Mouse (Mus musculus) lung, postnatal 0 days (tissue): ENCODE results near the gene Cd163. TPM values are rescaled to one million over a fixed set of nuclear protein-coding genes. Genes with fewer than 3 reads are reported as not detected.
A peak's percentile ranks its signal among the peaks of the same experiment; 100 is the strongest.

ENCODE experiments used
- ATAC-seq: fragments of 200-750 bp; cut with Nextera tagmentation; 2 replicates; pipeline ENCODE4 v1.8.0; 2017; ENCODE audit warnings: moderate library complexity
- DNase-seq: peaks from one replicate; pipeline ENCODE4 v3.0.0-alpha.2; 2016; ENCODE audit warnings: low spot score
- H3K27ac ChIP-seq: fragments of 300-500 bp; sonication (generic); 2 replicates; pipeline ENCODE4 v1.5.1; 2014; ENCODE audit warnings: antibody characterized with exemption, mild to moderate bottlenecking, low read length, mixed read lengths
- H3K27me3 ChIP-seq: fragments of 300-500 bp; sonication (generic); replicated peaks from 2 replicates; pipeline ENCODE4 v1.6.1; 2014; ENCODE audit warnings: low read length, mixed read lengths; ENCODE audit not compliant: insufficient read depth
- H3K36me3 ChIP-seq: fragments of 300-500 bp; sonication (generic); 2 replicates; pipeline ENCODE4 v1.6.1; 2014; ENCODE audit warnings: low read length, mixed read lengths; ENCODE audit not compliant: insufficient read depth
- H3K4me1 ChIP-seq: fragments of 300-500 bp; sonication (generic); 2 replicates; pipeline ENCODE4 v1.6.1; 2014; ENCODE audit warnings: antibody characterized with exemption, low read depth, low read length, mixed read lengths; ENCODE audit not compliant: insufficient read depth
- H3K4me2 ChIP-seq: fragments of 300-500 bp; sonication (generic); replicated peaks from 2 replicates; pipeline ENCODE4 v1.6.1; 2014; ENCODE audit warnings: low read depth, mild to moderate bottlenecking, low read length, moderate library complexity, mixed read lengths
- H3K4me3 ChIP-seq: fragments of 300-500 bp; sonication (generic); 2 replicates; pipeline ENCODE4 v1.5.1; 2014; ENCODE audit warnings: low read depth, low read length
- H3K9ac ChIP-seq: fragments of 300-500 bp; sonication (generic); replicated peaks from 2 replicates; pipeline ENCODE4 v1.6.1; 2014; ENCODE audit warnings: low read depth, mild to moderate bottlenecking
- H3K9me3 ChIP-seq: fragments of 300-500 bp; sonication (generic); 2 replicates; pipeline ENCODE4 v1.6.1; 2016; ENCODE audit warnings: low read length, mixed read lengths
- CTCF ChIP-seq: IDR thresholded peaks from 2 replicates; pipeline ENCODE4 v1.5.1; 2016; ENCODE audit warnings: antibody characterized with exemption, mild to moderate bottlenecking
- EP300 ChIP-seq: IDR thresholded peaks from 2 replicates; pipeline ENCODE4 v1.6.1; 2016; ENCODE audit warnings: antibody characterized with exemption, mild to moderate bottlenecking, control low read depth
- WGBS: fragments of 180-500 bp; shearing (Covaris S2); extraction: QIAGEN DNeasy Blood & Tissue Kit; methylation state at CpG from one replicate; pipeline ENCODE4 v1.1.7; 2014; 5-methylcytosine and 5-hydroxymethylcytosine counted together
- polyA plus RNA-seq: library from polyadenylated mRNA; unstranded; fragments of >200 nt; fragmentation: Nextera tagmentation; extraction: Ambion mirVana; gene quantifications from 2 replicates; pipeline ENCODE4 v1.2.1, GENCODE M21; 2015

Gene Cd163
- polyA plus RNA-seq, 1 experiment from 2014 or later = 0.78 TPM

DNA sequence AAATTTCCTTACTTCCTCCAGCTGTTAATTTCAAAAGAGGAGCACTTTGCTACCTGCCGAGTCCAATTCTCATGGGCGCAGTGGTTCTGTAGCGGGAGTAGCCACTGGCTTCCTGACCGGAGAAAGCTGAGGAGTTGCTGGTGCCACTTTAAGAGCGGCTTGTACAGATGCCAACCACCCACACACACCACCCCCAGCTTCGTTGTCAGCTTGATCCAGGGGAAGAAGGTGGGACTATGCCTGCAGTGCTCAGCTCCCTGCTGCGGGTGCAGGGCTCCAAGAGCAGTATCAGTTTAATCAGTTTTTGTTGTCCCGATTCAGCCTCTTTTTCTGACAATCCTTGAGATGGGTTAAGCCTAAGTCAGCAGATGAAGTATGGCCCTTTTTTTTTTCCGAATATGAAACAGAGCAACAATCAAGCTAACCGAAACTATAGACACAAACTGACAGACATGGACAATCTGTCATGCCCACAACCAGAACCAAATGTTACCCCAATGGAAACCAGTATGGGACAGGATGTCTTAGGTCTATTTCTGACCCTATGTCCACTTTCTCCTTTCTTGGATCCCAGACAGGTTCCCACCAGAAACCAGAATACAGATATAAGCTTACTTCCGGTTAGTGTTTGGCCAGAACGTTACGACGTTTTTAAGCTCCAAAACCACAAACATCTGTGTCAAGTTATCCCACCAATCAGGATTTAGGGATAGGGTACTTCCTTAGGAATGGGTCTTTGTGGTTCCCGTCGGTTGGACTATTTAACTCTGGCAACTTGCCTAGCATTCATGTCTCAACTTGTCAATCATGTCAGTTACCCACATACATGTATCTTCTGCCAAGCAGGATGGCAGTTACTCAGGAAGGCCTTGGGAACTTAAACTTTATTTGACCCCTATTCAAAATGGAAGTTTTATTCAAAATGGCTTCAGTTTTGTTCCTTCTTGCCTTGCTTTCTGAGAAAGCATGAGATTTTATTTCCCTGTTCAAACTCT lies 17.3 kb downstream of the Cd163 start:
- ATAC-seq (no peak), DNase-seq (no peak)
- 75% methylated on average over 16 of the region's 16 CpGs for WGBS
- Histone ChIP-seq H3K36me3 (no peaks in the 10 kb centered on the region), H3K4me2 (no peak overlapping the region), H3K4me1 (no peaks in the 10 kb centered on the region), H3K9ac (no peak overlapping the region), H3K4me3 (no peak overlapping the region), H3K27ac (no peak overlapping the region), H3K9me3 (no peaks in the 10 kb centered on the region), H3K27me3 (no peaks in the 10 kb centered on the region)
- no peak for TF ChIP-seq CTCF
- no peak for TF ChIP-seq EP300

DNA sequence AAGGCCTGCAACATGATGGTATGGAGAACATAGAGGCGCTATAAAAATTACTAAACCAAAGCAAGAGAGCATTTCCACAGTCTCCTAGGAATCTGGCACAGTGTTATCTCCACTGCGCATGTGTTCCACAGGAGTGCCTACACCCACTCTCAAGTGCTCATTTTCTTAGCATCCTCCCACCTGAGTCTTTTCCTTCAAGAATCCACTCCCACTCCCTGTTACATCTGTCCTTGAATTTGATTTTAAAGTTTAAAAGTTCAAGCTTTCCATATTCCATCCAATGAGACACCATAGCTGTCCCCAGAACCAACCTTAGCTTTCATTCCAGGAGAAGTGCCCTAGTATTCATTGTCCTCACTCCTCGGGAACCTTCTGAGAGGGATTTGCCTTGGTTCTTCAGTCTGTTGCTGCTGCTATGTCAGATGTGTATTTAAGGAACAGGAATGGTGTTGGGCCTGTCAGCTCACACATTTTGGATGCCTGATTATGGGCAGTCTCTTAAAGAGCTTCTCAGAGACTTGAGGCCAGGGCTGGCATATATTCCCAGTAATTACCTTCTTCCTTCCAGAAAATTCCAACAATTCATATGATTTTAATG lies 24.0 kb downstream of the Cd163 start:
- no peak overlapping the region for H3K4me2 ChIP-seq
- DNase-seq (no peak), ATAC-seq (no peak)
- H3K27me3 ChIP-seq = no peaks in the 10 kb centered on the region
- TF ChIP-seq EP300 (no peak), CTCF (no peak)
- WGBS = 86% methylated on average over 3 of the region's 3 CpGs
- H3K9ac ChIP-seq = no peak overlapping the region
- no peaks in the 10 kb centered on the region for H3K36me3 ChIP-seq
- H3K9me3 ChIP-seq = no peaks in the 10 kb centered on the region
- no peak overlapping the region for H3K27ac ChIP-seq
- H3K4me3 ChIP-seq = no peak overlapping the region
- no peaks in the 10 kb centered on the region for H3K4me1 ChIP-seq

DNA sequence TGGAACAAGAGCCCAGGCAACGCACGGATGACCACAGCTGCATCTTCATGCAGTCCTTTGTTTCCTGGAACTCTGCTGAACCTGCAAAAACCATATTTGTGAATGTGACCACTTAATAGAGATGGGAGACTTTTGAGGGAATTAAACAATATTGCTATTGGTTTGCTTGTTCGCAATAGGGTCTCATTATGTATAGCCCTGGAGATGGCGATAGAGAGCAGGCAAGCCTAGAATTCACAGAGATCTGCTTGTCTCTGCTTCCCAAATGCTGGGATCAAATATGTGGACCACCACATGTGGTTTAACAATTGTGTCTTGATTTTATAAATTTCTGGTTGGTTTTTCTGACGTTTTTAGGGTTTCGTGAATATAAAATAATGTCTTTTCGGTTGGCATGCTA lies 25.2 kb downstream of the Cd163 start:
- Histone ChIP-seq H3K4me1 (no peaks in the 10 kb centered on the region), H3K9ac (no peak overlapping the region), H3K4me3 (no peak overlapping the region), H3K27ac (no peak overlapping the region), H3K27me3 (no peaks in the 10 kb centered on the region), H3K4me2 (no peak overlapping the region), H3K36me3 (no peaks in the 10 kb centered on the region), H3K9me3 (no peaks in the 10 kb centered on the region)
- DNase-seq (no peak), ATAC-seq (no peak)
- TF ChIP-seq CTCF (no peak), EP300 (no peak)
- 91% methylated on average over 7 of the region's 7 CpGs for WGBS

DNA sequence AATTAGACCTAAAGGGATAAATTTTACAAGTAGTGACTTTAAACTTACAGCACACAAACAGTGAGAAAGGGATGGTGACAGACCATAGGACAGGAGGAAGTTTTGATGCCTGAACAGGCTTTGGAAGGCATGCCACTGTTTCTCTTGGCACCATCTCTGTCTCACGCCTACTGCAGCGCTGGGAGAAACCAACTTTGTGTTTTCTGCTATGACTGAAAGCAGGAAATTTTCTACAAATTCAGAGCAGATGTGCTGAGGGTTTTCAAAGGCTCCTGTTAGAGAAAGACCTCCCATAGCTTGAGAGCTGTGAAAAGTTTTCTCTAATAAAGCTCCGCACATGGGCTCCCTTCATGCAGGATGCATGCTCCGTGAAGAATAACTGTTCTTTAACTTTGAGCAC lies 40.6 kb downstream of the Cd163 start:
- 85% methylated on average over 4 of the region's 4 CpGs for WGBS
- H3K9ac ChIP-seq = no peak overlapping the region
- TF ChIP-seq CTCF (no peak), EP300 (no peak)
- H3K9me3 ChIP-seq = no peaks in the 10 kb centered on the region
- H3K4me1 ChIP-seq = no peaks in the 10 kb centered on the region
- no peak for ATAC-seq
- no peak overlapping the region for H3K27ac ChIP-seq
- no peak overlapping the region for H3K4me2 ChIP-seq
- H3K36me3 ChIP-seq = no peaks in the 10 kb centered on the region
- no peak overlapping the region for H3K4me3 ChIP-seq
- H3K27me3 ChIP-seq = no peaks in the 10 kb centered on the region
- DNase-seq = no peak

DNA sequence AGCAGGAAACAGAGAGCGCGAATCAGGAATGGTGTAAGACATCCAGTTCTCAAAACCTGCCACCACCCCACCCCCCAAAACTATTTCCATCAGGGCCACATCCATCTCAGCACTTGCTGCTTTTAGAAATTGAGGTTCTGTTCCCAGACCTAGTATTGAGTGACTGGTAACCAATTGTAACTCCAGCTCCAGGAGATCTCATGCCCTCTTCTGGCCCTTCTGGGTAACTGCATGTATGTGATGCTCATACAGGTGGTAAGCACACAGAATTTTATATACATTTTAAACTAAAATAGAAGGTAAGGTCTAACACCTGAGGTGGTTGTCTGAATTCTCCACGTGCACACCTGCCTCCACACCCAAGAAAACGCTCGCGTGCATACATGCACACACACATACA lies 42.2 kb downstream of the Cd163 start:
- Histone ChIP-seq H3K9me3 (no peaks in the 10 kb centered on the region), H3K4me1 (no peaks in the 10 kb centered on the region), H3K9ac (no peak overlapping the region), H3K4me2 (no peak overlapping the region), H3K27ac (no peak overlapping the region), H3K4me3 (no peak overlapping the region), H3K27me3 (no peaks in the 10 kb centered on the region), H3K36me3 (no peaks in the 10 kb centered on the region)
- WGBS = 78% methylated on average over 6 of the region's 6 CpGs
- ATAC-seq = no peak
- DNase-seq = peak; percentile 22
- no peak for TF ChIP-seq EP300
- peak; percentile 2; the same call in 1 of the 2 replicates for TF ChIP-seq CTCF

DNA sequence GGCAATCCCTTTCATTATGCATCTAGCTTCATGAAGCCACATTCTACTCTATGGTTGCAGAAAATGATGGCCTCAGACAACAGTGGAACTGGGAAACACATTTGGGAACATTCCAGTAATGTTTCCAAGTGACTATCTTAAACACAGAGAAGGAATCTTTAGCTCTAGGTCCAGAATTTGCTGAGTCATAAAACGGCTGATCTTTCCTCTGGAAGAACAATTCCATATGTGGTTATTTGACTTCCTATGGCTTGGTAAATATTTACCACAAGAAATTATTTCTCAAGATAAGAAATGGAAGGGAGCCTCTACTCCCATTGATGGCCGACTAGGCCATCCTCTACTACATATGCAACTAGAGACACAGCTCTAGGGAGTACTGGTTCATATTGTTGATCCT lies 48.8 kb downstream of the Cd163 start:
- H3K9me3 ChIP-seq = no peaks in the 10 kb centered on the region
- no peak overlapping the region for H3K9ac ChIP-seq
- no peak overlapping the region for H3K27ac ChIP-seq
- 64% methylated on average over 2 of the region's 2 CpGs for WGBS
- DNase-seq (no peak), ATAC-seq (no peak)
- no peak overlapping the region for H3K4me3 ChIP-seq
- no peak overlapping the region for H3K4me2 ChIP-seq
- no peaks in the 10 kb centered on the region for H3K36me3 ChIP-seq
- no peaks in the 10 kb centered on the region for H3K4me1 ChIP-seq
- H3K27me3 ChIP-seq = no peaks in the 10 kb centered on the region
- TF ChIP-seq CTCF (no peak), EP300 (no peak)
